Mouse (Mus musculus): ENCODE measurements around the gene Arhgdia.

Gene Arhgdia

GRCm38 (mm10) chr11:120581490-120582267 lies at the start of gene Arhgdia:
Gene Arhgdia, minus strand, starts transcription at chr11:120581624.
- DNase-seq, result peak; percentile 88

GRCm38 (mm10) chr11:120630401-120630871 lies 49.0 kb upstream of the Arhgdia start:
- peak; percentile 46 for DNase-seq

- peak; percentile 40 for DNase-seq
Observed at GRCm38 (mm10) chr11:120629911-120630310, 48.5 kb upstream of the Arhgdia start.

- DNase-seq, result peak; percentile 58
Observed at GRCm38 (mm10) chr11:120629341-120629730, 47.9 kb upstream of the Arhgdia start.

- peak; percentile 47 for DNase-seq
Observed at GRCm38 (mm10) chr11:120628601-120629340, 47.3 kb upstream of the Arhgdia start.

GRCm38 (mm10) chr11:120627468-120628300 lies 46.3 kb upstream of the Arhgdia start:
- DNase-seq, result peak; percentile 52

GRCm38 (mm10) chr11:120626785-120627467 lies 45.5 kb upstream of the Arhgdia start:
- DNase-seq, result peak; percentile 31

GRCm38 (mm10) chr11:120625152-120625775 lies 43.8 kb upstream of the Arhgdia start, which contains the start of gene Sirt7:
Gene Sirt7, minus strand, starts transcription at chr11:120625240.
- peak; percentile 52 for DNase-seq

- DNase-seq, result peak; percentile 84
Observed at GRCm38 (mm10) chr11:120624680-120625111, 43.3 kb upstream of the Arhgdia start.

- DNase-seq, result no peak
Observed at GRCm38 (mm10) chr11:120623961-120624679, 42.7 kb upstream of the Arhgdia start.

GRCm38 (mm10) chr11:120622805-120623204 lies 41.4 kb upstream of the Arhgdia start:
- peak; percentile 10 for DNase-seq

GRCm38 (mm10) chr11:120620195-120620594 lies 38.8 kb upstream of the Arhgdia start:
- DNase-seq, result peak; percentile 52

GRCm38 (mm10) chr11:120618619-120619535 lies 37.5 kb upstream of the Arhgdia start:
- peak; percentile 74 for DNase-seq

GRCm38 (mm10) chr11:120617519-120618112 lies 36.2 kb upstream of the Arhgdia start, which contains the start of gene Pcyt2:
Gene Pcyt2, minus strand, starts transcription at chr11:120617936.
- DNase-seq, result peak; percentile 95

GRCm38 (mm10) chr11:120616617-120617294 lies 35.3 kb upstream of the Arhgdia start:
- DNase-seq, result peak; percentile 53

GRCm38 (mm10) chr11:120615606-120616203 lies 34.3 kb upstream of the Arhgdia start:
- DNase-seq, result no peak

- DNase-seq, result peak; percentile 66
Observed at GRCm38 (mm10) chr11:120615167-120615566, 33.7 kb upstream of the Arhgdia start.

GRCm38 (mm10) chr11:120613976-120614375 lies 32.6 kb upstream of the Arhgdia start:
- DNase-seq, result peak; percentile 64
